Mouse (Mus musculus): ENCODE results near the gene Bcl7a. TPM values are rescaled to one million over a fixed set of nuclear protein-coding genes. Genes with fewer than 3 reads are reported as not detected.

Bcl7a gene
- polyA plus RNA-seq, 1 experiment from 2014 or later: 41.8 TPM

GRCm38 (mm10) chr5:123370049-123370448 lies 26.4 kb downstream of the Bcl7a start:
- peaks cover 100% of the 10 kb centered on the region for H3K36me3 ChIP-seq (replicated peaks)
- H3K27ac ChIP-seq: no peak overlapping the region

GRCm38 (mm10) chr5:123375262-123375661 lies 31.6 kb downstream of the Bcl7a start:
- 94% methylated on average over 10 of the region's 10 CpGs for WGBS
- Histone ChIP-seq H3K9me3 (no peaks in the 10 kb centered on the region), H3K27ac (no peak overlapping the region), H3K27me3 (ENCODE audit: poor library complexity, severe bottlenecking) (no peaks in the 10 kb centered on the region), H3K4me1 (peaks cover 19% of the 10 kb centered on the region; the same call in 1 of the 2 replicates), H3K36me3 (replicated peaks) (peaks cover 65% of the 10 kb centered on the region), H3K4me3 (no peak overlapping the region)
- no peak for DNase-seq (ENCODE audit: extremely low spot score, low spot score)

More at GRCm38 (mm10) chr5:123370049-123370448, 26.4 kb downstream of the Bcl7a start:
- Histone ChIP-seq H3K27me3 (ENCODE audit: poor library complexity, severe bottlenecking) (no peaks in the 10 kb centered on the region), H3K4me1 (no peaks in the 10 kb centered on the region), H3K4me3 (no peak overlapping the region), H3K9me3 (no peaks in the 10 kb centered on the region)
- 91% methylated on average over 5 of the region's 5 CpGs for WGBS
- DNase-seq (ENCODE audit: extremely low spot score, low spot score): no peak

- Histone ChIP-seq H3K4me3 (no peak overlapping the region), H3K36me3 (replicated peaks) (peaks cover 58% of the 10 kb centered on the region), H3K27ac (no peak overlapping the region), H3K27me3 (ENCODE audit: poor library complexity, severe bottlenecking) (peaks cover under 1% of the 10 kb centered on the region; the same call in 1 of the 2 replicates), H3K4me1 (peaks cover 19% of the 10 kb centered on the region; the same call in 1 of the 2 replicates), H3K9me3 (no peaks in the 10 kb centered on the region)
- WGBS: 92% methylated on average over 6 of the region's 6 CpGs
- no peak for DNase-seq (ENCODE audit: extremely low spot score, low spot score)
These were observed 32.3 kb downstream of the Bcl7a start for GRCm38 (mm10) chr5:123375793-123376452.

DNA sequence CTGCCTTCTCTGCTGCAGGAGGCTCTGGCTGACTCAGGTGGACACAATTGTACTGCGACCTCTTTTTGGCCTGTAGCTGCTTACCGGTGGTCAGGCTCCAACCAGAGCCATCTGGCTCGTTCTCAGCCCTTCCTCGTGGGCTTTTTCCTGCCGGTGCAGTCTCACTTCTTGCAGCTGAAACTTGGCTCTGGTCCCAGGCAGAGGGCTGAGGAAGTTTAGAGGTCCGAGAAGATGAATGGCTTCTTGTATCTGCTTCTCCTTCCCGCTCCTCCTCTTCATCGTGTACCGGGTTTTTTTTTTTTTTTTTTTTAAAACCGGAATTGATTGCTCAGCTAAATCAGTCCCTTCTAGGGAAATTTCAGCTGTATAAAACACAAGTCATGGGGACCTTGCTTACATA lies 32.9 kb downstream of the Bcl7a start:
- Histone ChIP-seq H3K4me1 (peaks cover 19% of the 10 kb centered on the region; the same call in 1 of the 2 replicates), H3K4me3 (no peak overlapping the region), H3K27me3 (ENCODE audit: poor library complexity, severe bottlenecking) (peaks cover 5% of the 10 kb centered on the region), H3K36me3 (replicated peaks) (peaks cover 52% of the 10 kb centered on the region), H3K27ac (no peak overlapping the region), H3K9me3 (no peaks in the 10 kb centered on the region)
- 83% methylated on average over 10 of the region's 10 CpGs for WGBS
- no peak for DNase-seq (ENCODE audit: extremely low spot score, low spot score)

DNA sequence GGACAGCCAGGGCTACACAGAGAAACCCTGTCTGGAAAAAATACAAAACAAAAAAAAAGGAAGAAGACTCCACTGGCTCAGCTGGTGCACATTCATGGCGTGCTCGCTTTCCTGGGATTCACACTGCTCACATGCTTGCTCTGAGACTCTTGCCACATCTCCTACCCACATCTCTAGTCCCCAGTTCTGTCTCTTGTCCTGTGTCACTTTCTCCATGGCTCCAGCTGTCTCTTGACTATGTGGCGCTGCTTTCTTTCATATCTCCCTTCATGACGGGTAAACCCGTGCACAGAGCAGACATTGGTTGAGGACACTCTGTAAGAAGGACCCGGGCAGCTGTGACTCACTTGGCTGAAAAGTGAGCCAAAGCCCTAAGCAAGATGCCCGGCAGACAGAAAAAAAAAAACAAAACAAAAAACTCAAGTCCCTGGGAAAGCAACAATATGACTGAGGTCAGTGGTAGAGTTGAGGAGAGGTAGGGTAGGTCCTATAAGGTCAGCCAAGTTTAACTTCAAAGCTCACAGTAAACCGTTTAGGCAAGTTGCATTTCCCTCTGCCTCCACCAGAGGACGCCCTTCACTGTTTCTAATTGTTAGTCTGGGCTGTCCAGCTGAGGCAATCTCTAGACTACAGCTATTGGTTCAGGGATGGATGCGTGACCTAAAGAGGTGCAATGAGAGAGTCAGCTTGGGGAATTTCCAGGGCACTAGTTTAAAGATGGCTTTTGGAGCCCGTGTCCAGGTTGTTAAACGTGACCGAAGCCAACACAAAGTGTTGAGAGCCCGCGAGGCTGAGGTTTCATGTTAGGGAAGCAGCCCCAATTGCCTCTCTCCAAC lies 33.7 kb downstream of the Bcl7a start:
- no peak overlapping the region for H3K27ac ChIP-seq
- H3K27me3 ChIP-seq (ENCODE audit: poor library complexity, severe bottlenecking): peaks cover 5% of the 10 kb centered on the region
- peaks cover 25% of the 10 kb centered on the region for H3K4me1 ChIP-seq
- no peak overlapping the region for H3K4me3 ChIP-seq
- 73% methylated on average over 15 of the region's 15 CpGs for WGBS
- no peaks in the 10 kb centered on the region for H3K9me3 ChIP-seq
- H3K36me3 ChIP-seq (replicated peaks): peaks cover 44% of the 10 kb centered on the region
- DNase-seq (ENCODE audit: extremely low spot score, low spot score): peak; percentile 62

DNA sequence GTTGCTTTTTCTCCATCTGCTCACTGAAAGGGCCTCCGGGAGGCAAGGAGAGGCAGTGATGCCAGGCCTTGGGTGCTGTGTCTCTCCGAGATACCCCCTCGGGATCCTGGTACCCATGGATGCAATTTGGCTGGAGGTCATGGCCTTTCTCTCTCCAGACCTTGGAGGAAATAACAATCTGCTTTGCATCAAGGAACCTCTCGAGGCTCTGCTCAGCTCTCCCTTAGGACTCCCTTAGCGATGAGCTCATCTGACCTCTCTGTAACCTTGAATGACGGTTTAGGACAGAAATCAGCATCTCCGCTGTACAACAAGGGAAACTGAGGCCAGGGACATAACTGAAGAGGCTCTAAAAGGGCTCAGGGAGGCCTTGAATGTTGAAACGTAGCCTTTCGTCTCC lies 35.1 kb downstream of the Bcl7a start:
- WGBS: 78% methylated on average over 9 of the region's 9 CpGs
- Histone ChIP-seq H3K4me1 (peaks cover 25% of the 10 kb centered on the region), H3K4me3 (no peak overlapping the region), H3K27me3 (ENCODE audit: poor library complexity, severe bottlenecking) (peaks cover 5% of the 10 kb centered on the region), H3K36me3 (replicated peaks) (peaks cover 30% of the 10 kb centered on the region), H3K27ac (no peak overlapping the region), H3K9me3 (no peaks in the 10 kb centered on the region)
- no peak for DNase-seq (ENCODE audit: extremely low spot score, low spot score)

- Histone ChIP-seq H3K36me3 (replicated peaks) (peaks cover 22% of the 10 kb centered on the region), H3K4me1 (peaks cover 25% of the 10 kb centered on the region), H3K27ac (no peak overlapping the region), H3K9me3 (no peaks in the 10 kb centered on the region), H3K4me3 (no peak overlapping the region), H3K27me3 (ENCODE audit: poor library complexity, severe bottlenecking) (peaks cover 5% of the 10 kb centered on the region)
- 62% methylated on average over 5 of the region's 5 CpGs for WGBS
- DNase-seq (ENCODE audit: extremely low spot score, low spot score): no peak
These were observed 35.9 kb downstream of the Bcl7a start for GRCm38 (mm10) chr5:123379504-123379931.

GRCm38 (mm10) chr5:123381968-123382367 lies 38.3 kb downstream of the Bcl7a start:
- no peaks in the 10 kb centered on the region for H3K9me3 ChIP-seq
- WGBS: 40% methylated on average over 20 of the region's 20 CpGs
- peaks cover 5% of the 10 kb centered on the region for H3K27me3 ChIP-seq (ENCODE audit: poor library complexity, severe bottlenecking)
- H3K36me3 ChIP-seq (replicated peaks): 0 out of 2 replicates have a peak, but pooled peaks cover 3% of the 10 kb centered on the region
- no peak overlapping the region for H3K27ac ChIP-seq
- peaks cover 25% of the 10 kb centered on the region for H3K4me1 ChIP-seq
- no peak overlapping the region for H3K4me3 ChIP-seq
- no peak for DNase-seq (ENCODE audit: extremely low spot score, low spot score)

DNA sequence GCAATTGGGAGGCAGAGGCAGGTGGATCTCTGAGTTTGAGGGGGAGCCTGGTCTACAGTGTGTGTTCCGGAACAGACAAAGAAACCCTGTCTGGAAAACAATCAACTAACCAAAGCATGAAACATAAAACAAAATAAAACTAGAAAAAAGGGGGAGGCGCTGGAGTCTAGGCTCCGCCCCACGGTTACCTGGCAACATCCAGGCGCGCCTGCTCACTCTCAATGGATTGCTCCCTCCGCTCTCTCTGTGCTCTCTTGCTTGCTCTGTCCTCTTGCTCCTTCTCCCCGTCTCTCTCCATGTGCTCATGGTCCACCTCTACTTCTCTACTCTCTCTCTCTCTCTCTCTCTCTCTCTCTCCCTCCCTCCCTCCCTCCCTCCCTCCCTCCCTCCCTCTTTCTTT lies 39.1 kb downstream of the Bcl7a start:
- DNase-seq (ENCODE audit: extremely low spot score, low spot score): no peak
- H3K27ac ChIP-seq: no peak overlapping the region
- peaks cover 5% of the 10 kb centered on the region for H3K27me3 ChIP-seq (ENCODE audit: poor library complexity, severe bottlenecking)
- WGBS: 90% methylated on average over 8 of the region's 8 CpGs
- peaks cover 23% of the 10 kb centered on the region for H3K4me1 ChIP-seq
- H3K4me3 ChIP-seq: no peak overlapping the region
- H3K36me3 ChIP-seq (replicated peaks): no peaks in the 10 kb centered on the region
- no peaks in the 10 kb centered on the region for H3K9me3 ChIP-seq

DNA sequence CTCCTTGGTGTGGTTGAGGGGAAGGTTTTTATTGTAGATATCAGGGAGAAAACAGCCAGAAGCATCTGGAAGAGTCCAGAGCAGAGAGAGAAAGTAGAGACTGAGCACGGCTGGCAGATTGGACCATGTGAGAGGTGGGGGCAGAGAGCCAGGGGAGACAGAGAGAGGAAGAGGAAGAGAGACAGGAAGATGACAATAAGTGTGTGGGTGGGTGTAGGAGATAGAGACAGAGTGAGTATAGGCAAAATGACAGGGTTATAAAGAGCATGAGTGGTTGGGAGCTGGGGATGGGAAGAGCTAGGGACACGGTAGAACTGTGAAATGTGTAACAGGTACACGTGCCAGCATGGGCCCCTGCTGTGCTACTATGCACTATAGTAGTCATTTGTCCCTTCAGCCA lies 44.8 kb downstream of the Bcl7a start:
- Histone ChIP-seq H3K36me3 (replicated peaks) (no peaks in the 10 kb centered on the region), H3K9me3 (no peaks in the 10 kb centered on the region), H3K4me3 (no peak overlapping the region), H3K27me3 (ENCODE audit: poor library complexity, severe bottlenecking) (no peaks in the 10 kb centered on the region), H3K4me1 (peaks cover 37% of the 10 kb centered on the region), H3K27ac (no peak overlapping the region)
- no peak for DNase-seq (ENCODE audit: extremely low spot score, low spot score)
- WGBS: 27% methylated on average over 3 of the region's 3 CpGs

DNA sequence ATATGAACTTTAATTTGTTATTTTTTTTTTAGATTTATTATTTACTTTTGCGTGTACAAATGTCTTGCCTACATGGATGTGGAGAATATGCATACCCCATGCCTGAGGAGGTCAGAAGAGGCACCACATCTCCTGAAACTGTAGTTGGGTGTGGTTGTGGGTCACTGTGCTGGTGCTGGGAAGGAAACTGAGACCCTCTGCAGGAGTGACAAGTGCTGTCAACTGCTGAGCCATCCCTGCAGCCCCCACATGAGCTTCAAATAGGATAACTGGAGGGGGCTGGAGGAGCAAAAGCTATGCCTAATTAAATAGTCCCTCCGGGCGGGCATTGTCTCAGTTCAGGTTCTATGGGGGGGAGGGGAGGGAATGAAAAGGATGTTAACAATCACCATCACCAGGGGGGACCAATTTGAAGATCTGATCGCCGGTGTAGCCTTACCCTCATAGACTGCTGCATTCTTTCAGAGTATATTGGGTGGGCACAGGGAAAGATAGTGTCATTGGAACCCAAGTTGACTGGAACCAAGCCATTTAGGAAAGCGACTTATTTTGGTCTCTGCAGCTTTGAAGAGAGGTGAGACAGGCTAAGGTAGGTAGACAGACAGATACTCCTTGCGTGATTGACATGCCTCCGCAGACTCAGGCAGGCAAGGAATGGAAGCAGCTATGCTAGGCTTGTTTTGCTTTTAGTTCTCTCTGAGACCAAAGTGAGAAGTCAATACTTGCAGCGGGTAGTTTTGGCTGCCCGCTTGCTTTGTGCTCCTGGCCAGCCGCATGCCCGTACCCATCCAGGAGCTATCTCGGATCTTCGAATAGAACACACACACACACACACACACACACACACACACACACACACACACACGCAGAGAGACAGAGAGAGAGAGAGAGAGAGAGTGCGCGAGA lies 47.2 kb downstream of the Bcl7a start:
- 3% methylated on average over 16 of the region's 17 CpGs for WGBS
- Histone ChIP-seq H3K36me3 (replicated peaks) (no peaks in the 10 kb centered on the region), H3K4me3 (peak overlapping the region; percentile 52), H3K9me3 (no peaks in the 10 kb centered on the region), H3K27ac (peak overlapping the region; percentile 71), H3K4me1 (peaks cover 54% of the 10 kb centered on the region), H3K27me3 (ENCODE audit: poor library complexity, severe bottlenecking) (no peaks in the 10 kb centered on the region)
- DNase-seq (ENCODE audit: extremely low spot score, low spot score): no peak

DNA sequence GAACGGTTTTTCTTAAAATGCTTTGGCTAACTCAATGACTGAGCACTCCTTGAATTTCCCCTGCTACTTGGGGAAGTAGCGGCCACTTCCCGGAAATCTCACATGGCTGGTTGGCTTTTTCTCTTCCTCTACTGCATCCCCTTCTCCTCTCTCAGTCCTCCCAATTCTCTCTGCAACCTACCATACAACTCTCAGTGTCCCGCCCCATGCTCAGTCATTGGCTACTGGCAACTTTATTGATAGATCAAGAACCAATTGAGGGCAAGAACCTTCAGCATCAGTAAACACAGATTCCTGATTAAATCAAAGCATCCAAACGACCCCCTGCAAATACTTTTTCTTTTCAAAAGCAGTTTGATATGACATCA lies 47.8 kb downstream of the Bcl7a start:
- H3K27ac ChIP-seq: peak overlapping the region; percentile 71
- peak overlapping the region; percentile 52 for H3K4me3 ChIP-seq
- H3K9me3 ChIP-seq: no peaks in the 10 kb centered on the region
- H3K36me3 ChIP-seq (replicated peaks): no peaks in the 10 kb centered on the region
- DNase-seq (ENCODE audit: extremely low spot score, low spot score): peak; percentile 63
- H3K4me1 ChIP-seq: peaks cover 61% of the 10 kb centered on the region
- no peaks in the 10 kb centered on the region for H3K27me3 ChIP-seq (ENCODE audit: poor library complexity, severe bottlenecking)
- WGBS: 2% methylated on average over 5 of the region's 5 CpGs
